8 mouse cellular contexts compared by ENCODE assay signal in the genomic region with DNA sequence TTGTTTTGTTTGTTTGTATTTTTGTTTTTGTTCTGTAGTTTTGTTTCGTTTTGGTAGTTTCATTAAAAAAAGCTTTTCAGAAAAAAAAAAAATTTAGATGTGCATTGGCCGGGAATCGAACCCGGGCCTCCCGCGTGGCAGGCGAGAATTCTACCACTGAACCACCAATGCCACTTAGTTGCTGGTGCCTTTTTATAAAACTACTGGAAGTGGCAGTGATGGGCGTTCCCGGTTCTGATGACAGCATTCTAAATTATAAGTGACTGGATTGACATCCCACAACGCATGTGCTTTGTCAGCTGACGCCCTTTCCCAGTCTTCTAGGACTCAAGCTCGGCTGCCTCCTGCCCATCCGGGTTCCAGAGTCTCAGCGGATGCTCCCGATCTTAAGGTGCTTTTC. TPM values are rescaled to one million over a fixed set of nuclear protein-coding genes. Genes with fewer than 3 reads are reported as not detected.
A peak's percentile ranks its signal among the peaks of the same experiment; 100 is the strongest.
DNase-seq lines count a peak whose midpoint lies in the region; ATAC-seq lines count a peak whose summit lies in the region.

No protein-coding gene starts in this region.

- H3K4me2 ChIP-seq in embryonic facial prominence, embryonic 11.5 days (ENCODE audit: low read depth, low read length) = 0 out of 2 replicates have a peak overlapping the region, but pooled peaks have one; percentile 13
- H3K4me2 ChIP-seq in heart, embryonic 14.5 days (ENCODE audit: low read length) = peak overlapping the region; percentile 88

- no peak overlapping the region for H3K27ac ChIP-seq in embryonic facial prominence, embryonic 11.5 days (replicated peaks; ENCODE audit: low read depth, low read length)
- H3K27ac ChIP-seq in heart, embryonic 14.5 days (replicated peaks in 1 of 2; ENCODE audit: control insufficient read depth in 1 of 2, insufficient read depth in 1 of 2, low read depth in 2 of 2, low read length in 2 of 2) = no peak overlapping the region

- H3K36me3 ChIP-seq in embryonic facial prominence, embryonic 11.5 days (replicated peaks; ENCODE audit: control insufficient read depth, insufficient read depth, low read depth, low read length) = no peaks in the 10 kb centered on the region
- H3K36me3 ChIP-seq in heart, embryonic 14.5 days (ENCODE audit: control insufficient read depth, insufficient read depth, low read length) = no peaks in the 10 kb centered on the region

- H3K9me3 ChIP-seq in embryonic facial prominence, embryonic 11.5 days (replicated peaks; ENCODE audit: control insufficient read depth, low read length) = no peaks in the 10 kb centered on the region
- no peaks in the 10 kb centered on the region for H3K9me3 ChIP-seq in heart, embryonic 14.5 days (ENCODE audit: control insufficient read depth, low read length)

- peak overlapping the region; percentile 42; the same call in 1 of the 2 replicates for H3K4me3 ChIP-seq in embryonic facial prominence, embryonic 11.5 days (ENCODE audit: low read depth, low read length)
- peak overlapping the region; percentile 53 to 56 for H3K4me3 ChIP-seq in heart, embryonic 14.5 days (ENCODE audit: control insufficient read depth in 1 of 2, insufficient read depth in 1 of 2, low read depth in 1 of 2, low read length in 2 of 2)

- no peak overlapping the region for H3K9ac ChIP-seq in embryonic facial prominence, embryonic 11.5 days (replicated peaks; ENCODE audit: low read length)
- H3K9ac ChIP-seq in heart, embryonic 14.5 days (ENCODE audit: low read length) = peak overlapping the region; percentile 71; the same call in 1 of the 2 replicates

- no peaks in the 10 kb centered on the region for H3K27me3 ChIP-seq in embryonic facial prominence, embryonic 11.5 days (ENCODE audit: control insufficient read depth, insufficient read depth, low read length)
- no peaks in the 10 kb centered on the region for H3K27me3 ChIP-seq in heart, embryonic 14.5 days (ENCODE audit: control insufficient read depth, insufficient read depth, low read length)

- peak; percentile 46 for DNase-seq in embryo, embryonic 10 days (ENCODE audit: low spot score)
- no peak for DNase-seq in embryo, embryonic 9.5 days (ENCODE audit: extremely low spot score)
- DNase-seq in MN1 (ENCODE audit: low spot score) = peak; percentile 88
- peak; percentile 41 for DNase-seq in embryonic facial prominence, embryonic 11.5 days (ENCODE audit: low spot score)
- peak; percentile 53 for DNase-seq in kidney, postnatal 10 days
- DNase-seq in thymus, postnatal 10 days (ENCODE audit: low spot score in 2 of 2) = peak; percentile 22 to 42

- no peaks in the 10 kb centered on the region for H3K4me1 ChIP-seq in embryonic facial prominence, embryonic 11.5 days (ENCODE audit: control insufficient read depth, insufficient read depth, low read length)
- H3K4me1 ChIP-seq in heart, embryonic 14.5 days (ENCODE audit: control insufficient read depth in 2 of 2, insufficient read depth in 2 of 2, low read length in 2 of 2) = peaks cover 13 to 17% of the 10 kb centered on the region in 2 experiments

- no peak for ATAC-seq in embryonic facial prominence, embryonic 11.5 days (replicated peaks; ENCODE audit: insufficient number of reproducible peaks, low FRiP score, low TSS enrichment, low read depth)
- ATAC-seq in heart, embryonic 14.5 days (ENCODE audit: insufficient number of reproducible peaks, insufficient read depth, low FRiP score, low read depth) = no peak
- peak; percentile 15; the same call in 1 of the 2 replicates for ATAC-seq in megakaryocyte progenitor cell, adult 5-6 weeks (replicated peaks; ENCODE audit: poor library complexity)

- 9% methylated on average over 15 of the region's 15 CpGs for WGBS in embryonic facial prominence, embryonic 11.5 days
- WGBS in heart, embryonic 14.5 days = 6% methylated on average over 15 of the region's 15 CpGs

RNA-seq across cellular contexts. Expression of a gene that starts 55.0 kb away (rescaled TPM):
- polyA plus RNA-seq in embryonic facial prominence, embryonic 11.5 days (2014; fragmentation: Nextera tagmentation; extraction: Ambion mirVana) = 0.21 and 0.42 TPM in 2 replicates
- 0.32 and 0.39 TPM in 2 replicates for polyA plus RNA-seq in heart, embryonic 14.5 days (2014; fragmentation: Nextera tagmentation; extraction: Ambion mirVana)
- total RNA-seq in megakaryocyte progenitor cell, adult 5-6 weeks (2015) = 0.27 TPM in 1 of 2 replicates, not detected in the other
- total RNA-seq in megakaryocyte progenitor cell, adult 5-6 weeks (2017) = 0.54 and 1.1 TPM in 2 replicates
